Mouse (Mus musculus) CH12.LX (cell line): ENCODE data around the gene Cntn2. TPM values are rescaled to one million over a fixed set of nuclear protein-coding genes. Genes with fewer than 3 reads are reported as not detected.

Experiments used
- DNase-seq: peaks from one replicate; pipeline ENCODE4 v3.0.0-alpha.2; 2013; ENCODE audit errors: extremely low read depth
- H3K27ac ChIP-seq: 2 replicates; pipeline ENCODE4 v1.5.1; 2012; ENCODE audit warnings: low read depth, mild to moderate bottlenecking, control low read depth, moderate library complexity; ENCODE audit not compliant: insufficient read depth
- H3K27me3 ChIP-seq: replicated peaks from 2 replicates; pipeline ENCODE3; 2012; ENCODE audit warnings: inconsistent platforms
- H3K36me3 ChIP-seq, 2 experiments: replicated peaks in 1 of 2; 2 replicates each; pipeline versions ENCODE3 to v1.6.1; 2012; ENCODE audit warnings: inconsistent platforms in 1 of 2, low read length in 1 of 2, mild to moderate bottlenecking in 1 of 2, mixed read lengths in 1 of 2, moderate library complexity in 1 of 2; ENCODE audit not compliant: control insufficient read depth in 1 of 2, insufficient read depth in 1 of 2
- H3K4me1 ChIP-seq, 2 experiments: 2 replicates each; pipeline ENCODE4 v1.6.1; 2012; ENCODE audit warnings: inconsistent platforms in 1 of 2, moderate library complexity in 1 of 2; ENCODE audit not compliant: insufficient read depth in 2 of 2, control insufficient read depth in 1 of 2
- H3K4me2 ChIP-seq: 2 replicates; pipeline ENCODE4 v1.6.1; 2012; ENCODE audit warnings: low read depth, mild to moderate bottlenecking, control low read depth; ENCODE audit not compliant: poor library complexity, insufficient read depth, severe bottlenecking
- H3K4me3 ChIP-seq, 3 experiments: fragments of 150-350 bp in 1 of 3; sonication (generic) in 1 of 3; replicated peaks in 1 of 3; 2 replicates each; pipeline versions ENCODE3 to v1.5.1; 2011 to 2012; ENCODE audit warnings: low read depth in 2 of 3, low read length in 2 of 3, mild to moderate bottlenecking in 2 of 3, moderate library complexity in 2 of 3, control low read depth in 1 of 3, improper control_type of control experiment in 1 of 3, inconsistent platforms in 1 of 3, mixed read lengths in 1 of 3; ENCODE audit not compliant: poor library complexity in 1 of 3
- H3K79me2 ChIP-seq: replicated peaks from 2 replicates; pipeline ENCODE4 v1.6.1; 2012; ENCODE audit warnings: mild to moderate bottlenecking, moderate library complexity; ENCODE audit not compliant: control insufficient read depth, poor library complexity, insufficient read depth, severe bottlenecking; ENCODE audit errors: extremely low read depth
- H3K9ac ChIP-seq: 2 replicates; pipeline ENCODE4 v1.6.1; 2012; ENCODE audit warnings: low read depth, mild to moderate bottlenecking, control low read depth, moderate library complexity; ENCODE audit not compliant: insufficient read depth
- H3K9me3 ChIP-seq: replicated peaks from 2 replicates; pipeline ENCODE3; 2012; ENCODE audit warnings: low read length, inconsistent platforms, mixed read lengths
- BHLHE40 ChIP-seq: IDR thresholded peaks from 2 replicates; pipeline ENCODE4 v1.6.1; 2011; ENCODE audit warnings: mild to moderate bottlenecking, low read depth, low read length, improper control_type of control experiment
- CHD2 ChIP-seq: IDR thresholded peaks from 2 replicates; pipeline ENCODE4 v1.6.1; 2011; ENCODE audit warnings: low read length, improper control_type of control experiment
- ELF1 ChIP-seq: IDR thresholded peaks from 2 replicates; pipeline ENCODE4 v1.6.1; 2014; ENCODE audit warnings: low read depth, mild to moderate bottlenecking, inconsistent platforms, low read length, improper control_type of control experiment
- EP300 ChIP-seq: IDR thresholded peaks from 2 replicates; pipeline ENCODE4 v1.6.1; 2011; ENCODE audit warnings: low read length, improper control_type of control experiment
- ETS1 ChIP-seq: conservative IDR thresholded peaks from 2 replicates; pipeline ENCODE4 v1.6.1; 2012; ENCODE audit warnings: low read depth, mild to moderate bottlenecking, inconsistent platforms, low read length, improper control_type of control experiment, moderate library complexity
- HCFC1 ChIP-seq: IDR thresholded peaks from 2 replicates; pipeline ENCODE4 v1.6.1; 2012; ENCODE audit warnings: low read depth, mild to moderate bottlenecking, inconsistent platforms, low read length, improper control_type of control experiment
- IRF4 ChIP-seq: IDR thresholded peaks from 2 replicates; pipeline ENCODE4 v1.6.1; 2014; ENCODE audit warnings: low read depth, mild to moderate bottlenecking, inconsistent platforms, low read length, improper control_type of control experiment
- JUND ChIP-seq: conservative IDR thresholded peaks from 2 replicates; pipeline ENCODE4 v1.6.1; 2011; ENCODE audit warnings: low read depth, low read length, improper control_type of control experiment
- KAT2A ChIP-seq: IDR thresholded peaks from 2 replicates; pipeline ENCODE4 v1.6.1; 2012; ENCODE audit warnings: low read length, improper control_type of control experiment, inconsistent platforms; ENCODE audit not compliant: insufficient replicate concordance
- MAFK ChIP-seq: IDR thresholded peaks from 2 replicates; pipeline ENCODE4 v1.6.1; 2011; ENCODE audit warnings: low read length, improper control_type of control experiment; ENCODE audit not compliant: insufficient replicate concordance
- MAX ChIP-seq: IDR thresholded peaks from 2 replicates; pipeline ENCODE4 v1.6.1; 2011; ENCODE audit warnings: low read length, improper control_type of control experiment
- MEF2A ChIP-seq: IDR thresholded peaks from 2 replicates; pipeline ENCODE4 v1.6.1; 2014; ENCODE audit warnings: low read depth, mild to moderate bottlenecking, inconsistent platforms, low read length, improper control_type of control experiment, borderline replicate concordance
- MXI1 ChIP-seq: IDR thresholded peaks from 2 replicates; pipeline ENCODE4 v1.6.1; 2011; ENCODE audit warnings: mild to moderate bottlenecking, low read depth, low read length, improper control_type of control experiment
- MYC ChIP-seq: IDR thresholded peaks from 2 replicates; pipeline ENCODE4 v1.6.1; 2011; ENCODE audit warnings: low read depth, mild to moderate bottlenecking, improper control_type of control experiment, low read length
- NELFE ChIP-seq: IDR thresholded peaks from 2 replicates; pipeline ENCODE4 v1.6.1; 2011; ENCODE audit warnings: low read depth, low read length, improper control_type of control experiment
- NRF1 ChIP-seq: IDR thresholded peaks from 2 replicates; pipeline ENCODE4 v1.6.1; 2014; ENCODE audit warnings: low read depth, mild to moderate bottlenecking, inconsistent platforms, low read length, improper control_type of control experiment, moderate library complexity
- POLR2A ChIP-seq: IDR thresholded peaks from 2 replicates; pipeline ENCODE4 v1.6.1; 2011; ENCODE audit warnings: low read depth, mild to moderate bottlenecking, improper control_type of control experiment, low read length
- TBP ChIP-seq: conservative IDR thresholded peaks from 2 replicates; pipeline ENCODE4 v1.6.1; 2011; ENCODE audit warnings: low read depth, low read length, improper control_type of control experiment
- TCF12 ChIP-seq: IDR thresholded peaks from 2 replicates; pipeline ENCODE4 v1.6.1; 2014; ENCODE audit warnings: low read depth, mild to moderate bottlenecking, inconsistent platforms, low read length, improper control_type of control experiment
- USF2 ChIP-seq: conservative IDR thresholded peaks from 2 replicates; pipeline ENCODE4 v1.6.1; 2011; ENCODE audit warnings: low read depth, low read length, improper control_type of control experiment
- ZC3H11A ChIP-seq: IDR thresholded peaks from 2 replicates; pipeline ENCODE4 v1.6.1; 2012; ENCODE audit warnings: low read depth, mild to moderate bottlenecking, inconsistent platforms, low read length, improper control_type of control experiment
- ZKSCAN1 ChIP-seq: IDR thresholded peaks from 2 replicates; pipeline ENCODE4 v1.6.1; 2012; ENCODE audit warnings: low read depth, inconsistent platforms, low read length, improper control_type of control experiment, borderline replicate concordance
- ZMIZ1 ChIP-seq: IDR thresholded peaks from 2 replicates; pipeline ENCODE4 v1.6.1; 2012; ENCODE audit warnings: low read depth, mild to moderate bottlenecking, inconsistent platforms, low read length, improper control_type of control experiment
- dilution Hi-C: fragments of 300-500 bp; cut with MboI; formaldehyde crosslinking; loops from 2 replicates; pipeline ENCODE4 v1.14.3; 2020; ENCODE audit warnings: low sequenced_read_pairs; ENCODE audit not compliant: extremely low pct_unique_long_range_greater_than_20kb, extremely low pct_ligation_motif_present
- in situ Hi-C: fragments of 300-500 bp; cut with MboI; formaldehyde crosslinking; loops from 3 replicates; pipeline ENCODE4 v1.14.3; 2019; ENCODE audit warnings: low sequenced_read_pairs, low pct_ligation_motif_present, low pct_unique_long_range_greater_than_20kb, mixed read lengths
- polyA plus RNA-seq: library from polyadenylated mRNA; unstranded; fragments of >175 nt; gene quantifications from 2 replicates; pipeline ENCODE4 v1.2.1, GENCODE M21; 2012; ENCODE audit warnings: low read depth; ENCODE audit not compliant: insufficient read length
- total RNA-seq, 2 experiments: library from RNA; depleted of rRNA; stranded (reverse); fragments of 300-350 nt in 1 of 2; fragments of >200 nt in 1 of 2; gene quantifications; 2 replicates each; pipeline ENCODE4 v1.2.3; 2012 to 2014

The Cntn2 gene
- total and polyA plus RNA-seq, 3 experiments = 0.04 to 0.05 (median 0.04) TPM

- H3K27ac ChIP-seq = no peak overlapping the region
- H3K4me2 ChIP-seq = no peak overlapping the region
- no peak overlapping the region for H3K9ac ChIP-seq
- peaks cover 72% of the 10 kb centered on the region for H3K27me3 ChIP-seq
- dilution Hi-C loops (no loop called here), in situ Hi-C loops (no loop called here)
- TF ChIP-seq ELF1 (no peak), TCF12 (no peak), HCFC1 (no peak), ZKSCAN1 (no peak), ZC3H11A (no peak), MEF2A (no peak), JUND (no peak), IRF4 (no peak), MYC (no peak), NELFE (no peak), ZMIZ1 (no peak), USF2 (no peak), ETS1 (no peak), CHD2 (no peak), MXI1 (no peak), POLR2A (no peak)
- no peaks in the 10 kb centered on the region for H3K79me2 ChIP-seq
- DNase-seq = no peak
- H3K4me1 ChIP-seq = no peaks in the 10 kb centered on the region
- H3K9me3 ChIP-seq = no peaks in the 10 kb centered on the region
- no peaks in the 10 kb centered on the region for H3K36me3 ChIP-seq
- no peak overlapping the region for H3K4me3 ChIP-seq
Measured at GRCm38 (mm10) chr1:132572851-132573250, 29.8 kb upstream of the Cntn2 start.

- dilution Hi-C loops (no loop called here), in situ Hi-C loops (no loop called here)
- Histone ChIP-seq H3K79me2 (no peaks in the 10 kb centered on the region), H3K4me3 (no peak overlapping the region), H3K27me3 (peaks cover 77% of the 10 kb centered on the region), H3K9ac (no peak overlapping the region), H3K9me3 (no peaks in the 10 kb centered on the region), H3K4me1 (no peaks in the 10 kb centered on the region), H3K4me2 (no peak overlapping the region), H3K27ac (no peak overlapping the region), H3K36me3 (no peaks in the 10 kb centered on the region)
- DNase-seq = no peak
- TF ChIP-seq ZMIZ1 (no peak), ETS1 (no peak), EP300 (no peak), USF2 (no peak), TCF12 (no peak), ELF1 (no peak), NRF1 (no peak), MAFK (no peak), BHLHE40 (no peak), JUND (no peak), TBP (no peak), KAT2A (no peak), NELFE (no peak), MAX (no peak)
Measured at GRCm38 (mm10) chr1:132571613-132572012, 28.6 kb upstream of the Cntn2 start.
